Mouse (Mus musculus) forebrain, embryonic 12.5 days (tissue): ENCODE data around the gene Akap9. TPM values are rescaled to one million over a fixed set of nuclear protein-coding genes. Genes with fewer than 3 reads are reported as not detected.
"Not testable (repeated sequence)": the region's sequence is repeated elsewhere in the genome, so short reads cannot be mapped to it uniquely, and the experiment has no call there.

ENCODE experiments used
- ATAC-seq: fragments of 200-750 bp; cut with Nextera tagmentation; 2 replicates; pipeline ENCODE4 v1.8.0; 2017; ENCODE audit warnings: moderate TSS enrichment; ENCODE audit not compliant: low FRiP score
- H3K27ac ChIP-seq: fragments of 300-500 bp; sonication (generic); 2 replicates; pipeline ENCODE4 v1.5.1; 2016; ENCODE audit warnings: mild to moderate bottlenecking
- H3K27me3 ChIP-seq: fragments of 300-500 bp; sonication (generic); 2 replicates; pipeline ENCODE4 v1.6.1; 2016; ENCODE audit warnings: mild to moderate bottlenecking
- H3K36me3 ChIP-seq: fragments of 300-500 bp; sonication (generic); replicated peaks from 2 replicates; pipeline ENCODE4 v1.6.1; 2016; ENCODE audit warnings: mild to moderate bottlenecking
- H3K4me1 ChIP-seq: fragments of 300-500 bp; sonication (generic); 2 replicates; pipeline ENCODE4 v1.6.1; 2016
- H3K4me2 ChIP-seq: fragments of 300-500 bp; sonication (generic); 2 replicates; pipeline ENCODE4 v1.6.1; 2016; ENCODE audit warnings: mild to moderate bottlenecking, moderate library complexity
- H3K4me3 ChIP-seq: fragments of 300-500 bp; sonication (generic); replicated peaks from 2 replicates; pipeline ENCODE4 v1.5.1; 2016; ENCODE audit warnings: mild to moderate bottlenecking
- H3K9ac ChIP-seq: fragments of 300-500 bp; sonication (generic); 2 replicates; pipeline ENCODE4 v1.6.1; 2016; ENCODE audit warnings: mild to moderate bottlenecking
- H3K9me3 ChIP-seq: fragments of 300-500 bp; sonication (generic); 2 replicates; pipeline ENCODE4 v1.6.1; 2016
- WGBS: fragments of 180-500 bp; shearing (Covaris S2); methylation state at CpG from one replicate; pipeline ENCODE4 v1.1.7; 2016; 5-methylcytosine and 5-hydroxymethylcytosine counted together
- polyA plus RNA-seq: library from polyadenylated mRNA; unstranded; fragments of >200 nt; fragmentation: Nextera tagmentation; extraction: Ambion mirVana; gene quantifications from 2 replicates; pipeline ENCODE4 v1.2.1, GENCODE M21; 2016

The Akap9 gene
- polyA plus RNA-seq, 1 experiment from 2014 or later: 296 TPM

- H3K27ac ChIP-seq, ATAC-seq, H3K9ac ChIP-seq, H3K4me1 ChIP-seq, H3K27me3 ChIP-seq, H3K36me3 ChIP-seq, H3K4me2 ChIP-seq, H3K9me3 ChIP-seq, H3K4me3 ChIP-seq: not testable (repeated sequence)
- 48% methylated on average over 7 of the region's 7 CpGs for WGBS
Measured at GRCm38 (mm10) chr5:4107056-4107455, 179.2 kb downstream of the Akap9 start.

GRCm38 (mm10) chr5:4112570-4113098 lies 184.8 kb downstream of the Akap9 start:
- Histone ChIP-seq H3K4me3 (no peak overlapping the region), H3K9ac (no peak overlapping the region), H3K27me3 (no peaks in the 10 kb centered on the region), H3K27ac (no peak overlapping the region), H3K4me2 (no peak overlapping the region), H3K36me3 (no peaks in the 10 kb centered on the region), H3K4me1 (no peaks in the 10 kb centered on the region), H3K9me3 (no peaks in the 10 kb centered on the region)
- no peak for ATAC-seq
- WGBS: 96% methylated on average over 5 of the region's 5 CpGs

Other genes starting within 250 kb of the Akap9 start
- 21.6 and 22.1 TPM in 2 replicates for gene Ankib1, start 125.1 kb upstream of the Akap9 start, polyA plus RNA-seq
- 77.8 and 83.3 TPM in 2 replicates for gene Krit1, start 124.9 kb upstream of the Akap9 start, polyA plus RNA-seq
- gene Lrrd1, start 82.9 kb upstream of the Akap9 start, polyA plus RNA-seq: 0.06 and 0.10 TPM in 2 replicates
- gene Mterf1a, start 34.1 kb upstream of the Akap9 start, polyA plus RNA-seq: 9.3 and 12.5 TPM in 2 replicates
- 147 and 150 TPM in 2 replicates for gene Cyp51, start 176.7 kb downstream of the Akap9 start, polyA plus RNA-seq